Mouse (Mus musculus): ENCODE data around the gene Twist2.

GRCm38 (mm10) chr1:91816067-91816466, 14.8 kb downstream of the Twist2 start:
- TF ChIP-seq POLR2A (IDR thresholded peaks at IDR 0.05; ENCODE audit: borderline replicate concordance, extremely low read depth, low read depth, low read length) = no peak
- no peak for TF ChIP-seq CTCF (IDR thresholded peaks at IDR 0.05; ENCODE audit: insufficient read depth, low read length)

Measured in lung, adult 2 months (tissue).